Mouse (Mus musculus) forebrain, embryonic 10.5 days (tissue): ENCODE results near the gene Ctps2. TPM values are rescaled to one million over a fixed set of nuclear protein-coding genes. Genes with fewer than 3 reads are reported as not detected.

ENCODE experiments used
- DNase-seq: peaks from one replicate; pipeline ENCODE4 v3.0.0-alpha.2; 2017; ENCODE audit warnings: low spot score; ENCODE audit errors: extremely low spot score
- H3K27ac ChIP-seq: fragments of 300-500 bp; sonication (generic); 2 replicates; pipeline ENCODE4 v1.5.1; 2016; ENCODE audit warnings: mild to moderate bottlenecking
- H3K27me3 ChIP-seq: fragments of 300-500 bp; sonication (generic); 2 replicates; pipeline ENCODE4 v1.6.1; 2016; ENCODE audit warnings: mild to moderate bottlenecking; ENCODE audit not compliant: poor library complexity, severe bottlenecking
- H3K36me3 ChIP-seq: fragments of 300-500 bp; sonication (generic); replicated peaks from 2 replicates; pipeline ENCODE4 v1.6.1; 2016; ENCODE audit warnings: mild to moderate bottlenecking, moderate library complexity
- H3K4me1 ChIP-seq: fragments of 300-500 bp; sonication (generic); 2 replicates; pipeline ENCODE4 v1.6.1; 2016
- H3K4me3 ChIP-seq: fragments of 300-500 bp; sonication (generic); 2 replicates; pipeline ENCODE4 v1.5.1; 2016; ENCODE audit warnings: mild to moderate bottlenecking, moderate library complexity
- H3K9me3 ChIP-seq: fragments of 300-500 bp; sonication (generic); 2 replicates; pipeline ENCODE4 v1.6.1; 2016; ENCODE audit warnings: mild to moderate bottlenecking, moderate library complexity
- WGBS: fragments of 180-500 bp; shearing (Covaris S2); methylation state at CpG from one replicate; pipeline ENCODE4 v1.1.7; 2016; 5-methylcytosine and 5-hydroxymethylcytosine counted together
- microRNA counts: library from miRNA; unstranded; fragments of <30 nt; microRNA quantifications from one replicate; lab custom pipeline; 2017
- microRNA-seq: library from miRNA; unstranded; fragments of <30 nt; microRNA quantifications from one replicate; pipeline ENCODE4, GENCODE M21; 2017
- polyA plus RNA-seq: library from polyadenylated mRNA; unstranded; fragments of >200 nt; fragmentation: Nextera tagmentation; extraction: Ambion mirVana; gene quantifications from 2 replicates; pipeline ENCODE4 v1.2.1, GENCODE M21; 2016

Ctps2 gene
- polyA plus RNA-seq, 1 experiment from 2014 or later = 62.5 TPM

DNA sequence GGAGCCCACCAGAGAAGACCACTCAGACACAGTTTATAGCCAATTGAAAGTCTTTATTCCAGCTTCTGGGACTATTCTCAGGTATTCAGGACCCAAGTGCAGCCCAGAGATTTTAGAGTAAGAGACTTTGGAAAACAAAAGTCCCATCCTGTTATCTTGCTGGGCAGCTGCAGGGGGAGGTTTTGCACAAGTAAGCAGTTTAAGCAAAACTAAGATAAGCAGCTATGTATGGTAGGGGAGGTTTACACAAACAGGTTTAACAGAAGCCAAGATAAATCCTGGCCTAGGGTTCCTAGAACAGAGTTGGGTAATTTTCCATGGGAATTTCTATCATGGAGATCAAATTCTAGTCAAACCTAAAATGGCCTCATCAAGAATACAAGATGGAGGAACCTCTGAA is 126.8 kb downstream of the Ctps2 start:
- Histone ChIP-seq H3K9me3 (no peaks in the 10 kb centered on the region), H3K27ac (no peak overlapping the region), H3K27me3 (peaks cover 92% of the 10 kb centered on the region), H3K4me3 (no peak overlapping the region), H3K36me3 (peaks cover 7% of the 10 kb centered on the region), H3K4me1 (no peaks in the 10 kb centered on the region)
- no peak for DNase-seq

- Histone ChIP-seq H3K27me3 (peaks cover 100% of the 10 kb centered on the region), H3K4me1 (no peaks in the 10 kb centered on the region), H3K4me3 (no peak overlapping the region), H3K27ac (no peak overlapping the region), H3K9me3 (no peaks in the 10 kb centered on the region), H3K36me3 (no peaks in the 10 kb centered on the region)
- peak; percentile 30 for DNase-seq
- 44% methylated on average over 3 of the region's 3 CpGs for WGBS
Measured at GRCm38 (mm10) chrX:163038767-163039166, 137.7 kb downstream of the Ctps2 start.

DNA sequence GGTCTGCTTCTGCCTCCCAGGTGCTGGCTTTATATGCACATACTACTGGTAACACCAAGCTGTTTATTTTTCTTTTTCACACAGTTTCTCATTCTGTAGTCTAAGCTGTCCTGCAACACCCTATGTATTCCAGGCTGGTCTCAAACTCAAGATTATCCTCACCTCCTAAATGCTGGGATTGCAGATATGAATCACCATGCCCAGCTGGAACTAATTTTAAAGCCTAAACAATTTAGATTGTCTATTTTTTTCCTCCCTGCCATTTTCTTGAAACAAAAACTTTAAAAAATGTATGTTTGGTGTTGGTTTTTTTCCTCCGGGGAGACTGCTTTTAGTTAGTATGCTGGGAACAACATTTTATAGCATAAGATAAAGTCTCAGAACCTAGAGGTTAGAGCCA is 141.7 kb downstream of the Ctps2 start:
- WGBS = 93% methylated on average over 1 of the region's 1 CpGs
- Histone ChIP-seq H3K4me3 (no peak overlapping the region), H3K27me3 (peaks cover 100% of the 10 kb centered on the region), H3K4me1 (no peaks in the 10 kb centered on the region), H3K36me3 (no peaks in the 10 kb centered on the region), H3K9me3 (no peaks in the 10 kb centered on the region), H3K27ac (no peak overlapping the region)
- DNase-seq = no peak

DNA sequence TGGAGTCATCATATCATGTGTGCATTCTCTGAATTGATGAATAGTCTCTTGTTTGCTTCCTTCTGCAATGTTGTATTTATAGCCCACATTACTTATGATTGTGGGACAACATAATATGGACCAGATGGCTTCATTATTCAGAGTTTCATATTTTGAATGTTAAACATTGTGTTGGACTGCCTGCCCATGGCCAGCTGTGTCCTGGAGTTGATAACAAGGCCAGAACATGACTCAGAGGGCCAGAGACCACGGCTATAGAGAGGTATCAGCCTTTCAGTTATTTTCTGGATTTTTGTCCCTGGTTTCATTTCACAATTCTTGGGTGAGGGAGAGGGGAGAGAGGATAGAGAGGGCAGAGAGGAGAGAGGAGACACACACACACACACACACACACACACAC is 162.9 kb downstream of the Ctps2 start:
- Histone ChIP-seq H3K4me3 (no peak overlapping the region), H3K9me3 (no peaks in the 10 kb centered on the region), H3K27me3 (peaks cover 55% of the 10 kb centered on the region), H3K4me1 (no peaks in the 10 kb centered on the region), H3K27ac (no peak overlapping the region), H3K36me3 (no peaks in the 10 kb centered on the region)
- no peak for DNase-seq
- whole genome bisulfite sequencing = 69% methylated on average over 1 of the region's 1 CpGs

MicroRNAs within 50 kb of the gene (microRNA counts, 519-probe panel; counts per million panel counts)
- 341 counts per million, percentile 65 among the panel's probes with 10 or more counts for microRNA mmu-miR-3473 (lab: Ali Mortazavi, UCI)

Small RNAs within 50 kb of the gene (microRNA-seq; reads per million reads assigned to microRNA genes)
- gene Mir3473a = not detected

Other genes with a start within 250 kb of the Ctps2 start
- 416 and 428 TPM in 2 replicates for gene Rbbp7, start 140.8 kb upstream of the Ctps2 start, polyA plus RNA-seq
- 16.9 and 18.1 TPM in 2 replicates for gene Txlng, start 71.8 kb upstream of the Ctps2 start, polyA plus RNA-seq
- gene Syap1, start 12.8 kb upstream of the Ctps2 start, polyA plus RNA-seq = 19.4 and 20.3 TPM in 2 replicates
- gene S100g, start 63.4 kb downstream of the Ctps2 start, polyA plus RNA-seq = not detected in 2 replicates